Mouse (Mus musculus) lung, adult 2 months (tissue): ENCODE results near the gene Hsd3b1. TPM values are rescaled to one million over a fixed set of nuclear protein-coding genes. Genes with fewer than 3 reads are reported as not detected.

Source experiments
- polyA plus RNA-seq: library from polyadenylated mRNA; depleted of rRNA; stranded (reverse); fragments of >200 nt; gene quantifications from 2 replicates; pipeline ENCODE4 v1.2.3, GENCODE M21; 2012; rRNA removed

Hsd3b1 gene
- polyA plus RNA-seq, 1 experiment: not detected

Other genes starting within 250 kb of the Hsd3b1 start
- 0.09 TPM in 1 of 2 replicates, not detected in the other for gene Hsd3b5, start 229.5 kb downstream of the Hsd3b1 start, polyA plus RNA-seq
- gene Hsd3b2, start 135.3 kb downstream of the Hsd3b1 start, polyA plus RNA-seq: 0.36 TPM in 1 of 2 replicates, not detected in the other
- 0.12 and 0.28 TPM in 2 replicates for gene Hsd3b3, start 96.7 kb downstream of the Hsd3b1 start, polyA plus RNA-seq
- gene Hsd3b6, start 45.4 kb downstream of the Hsd3b1 start, polyA plus RNA-seq: not detected in 2 replicates
- gene Hao2, start 33.4 kb upstream of the Hsd3b1 start, polyA plus RNA-seq: 0.65 TPM in 1 of 2 replicates, not detected in the other